Mouse (Mus musculus): ENCODE data around the gene Pbxip1. TPM values are rescaled to one million over a fixed set of nuclear protein-coding genes. Genes with fewer than 3 reads are reported as not detected.

Gene Pbxip1
- polyA plus RNA-seq (2015; fragmentation: Nextera tagmentation; extraction: Ambion mirVana): 18.1 and 20.4 TPM in 2 replicates

DNA sequence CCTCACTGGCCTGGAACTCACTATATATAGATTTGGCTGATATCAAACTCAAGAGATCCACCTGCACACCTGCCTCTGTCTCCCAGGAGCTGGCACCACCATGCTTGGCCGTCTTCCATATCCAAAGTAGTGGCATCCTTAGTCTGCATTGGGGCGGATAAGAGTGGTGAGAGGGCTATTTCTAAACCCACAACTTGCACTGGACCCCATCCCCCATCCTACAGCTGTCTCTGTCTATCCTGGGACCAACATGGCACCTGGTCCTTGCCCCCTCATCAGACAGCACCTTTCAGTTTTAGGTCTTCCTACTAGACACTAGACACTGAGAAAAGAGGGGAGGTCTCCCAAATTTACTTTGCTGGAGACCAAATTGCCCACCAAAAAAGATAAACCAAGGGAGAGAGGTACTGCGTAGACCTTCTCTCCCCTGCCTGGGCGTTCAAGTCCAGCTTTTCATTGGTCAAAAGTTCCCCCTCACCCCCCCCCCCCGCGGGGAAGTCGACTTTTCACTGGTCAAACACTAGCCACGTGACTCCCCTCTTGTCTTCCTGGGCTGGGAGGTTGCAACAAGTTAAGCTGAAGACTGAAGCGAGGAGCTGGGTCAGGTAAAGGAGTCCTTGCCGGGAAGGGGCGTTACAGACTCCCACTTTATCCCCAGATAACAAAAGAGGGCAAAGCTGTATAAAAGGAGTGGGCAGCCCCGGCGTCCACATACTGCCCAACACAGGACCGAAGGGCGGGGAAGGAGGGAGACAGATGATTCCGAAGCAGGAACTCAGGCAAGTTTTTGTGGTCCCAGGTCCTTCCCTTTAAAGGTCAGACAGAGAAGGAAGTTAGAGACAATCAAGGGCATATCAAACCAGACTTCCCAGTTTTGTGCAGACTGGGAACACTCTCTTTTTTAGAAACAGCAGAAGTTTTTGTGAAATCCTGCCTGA lies at the start of gene Pbxip1:
Gene Pbxip1 (plus strand): TSS at position 531 of the 938 bp plus-strand sequence.
- Histone ChIP-seq H3K4me3 (peak within 1 kb of the TSS; percentile 33), H3K27me3 (no peaks in the 10 kb centered on the region), H3K4me1 (replicated peaks) (peaks cover 27% of the 10 kb centered on the region), H3K36me3 (peaks cover 26% of the 10 kb centered on the region), H3K9me3 (no peaks in the 10 kb centered on the region), H3K27ac (replicated peaks) (peak within 1 kb of the TSS; percentile 46; the same call in 1 of the 2 replicates), H3K9ac (peak within 1 kb of the TSS; percentile 14; the same call in 1 of the 2 replicates), H3K4me2 (peak within 1 kb of the TSS; percentile 49)
- peak; percentile 68 for ATAC-seq (ENCODE audit: low FRiP score, low read depth)
- 5% methylated on average over 15 of the region's 16 CpGs for WGBS

DNA sequence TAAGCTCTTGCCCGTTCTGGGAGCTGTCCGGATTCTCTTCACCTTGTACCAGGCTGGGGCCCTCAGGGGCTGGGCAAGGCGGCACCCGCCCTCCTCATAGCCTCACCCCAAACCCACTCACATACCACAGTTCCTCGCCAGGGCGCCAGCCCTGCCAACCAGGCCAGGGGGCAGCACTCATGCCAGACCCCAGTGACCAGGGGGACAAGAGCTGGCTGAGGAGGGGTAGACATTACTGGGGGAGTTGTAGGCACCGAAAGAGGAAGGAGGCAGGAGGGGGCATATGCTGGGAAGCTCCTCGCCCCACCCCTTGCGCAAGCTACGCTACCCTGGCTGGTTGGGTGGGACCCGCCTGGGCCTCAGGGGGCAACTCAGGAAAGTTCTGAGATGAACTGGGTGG lies 48.9 kb upstream of the Pbxip1 start:
- no peak overlapping the region for H3K27ac ChIP-seq (replicated peaks)
- 0 out of 2 replicates have a peak, but pooled peaks cover 7% of the 10 kb centered on the region for H3K27me3 ChIP-seq
- 82% methylated on average over 11 of the region's 11 CpGs for WGBS
- no peak overlapping the region for H3K4me3 ChIP-seq
- H3K9me3 ChIP-seq: no peaks in the 10 kb centered on the region
- H3K9ac ChIP-seq: no peak overlapping the region
- H3K4me2 ChIP-seq: no peak overlapping the region
- peaks cover 25% of the 10 kb centered on the region for H3K4me1 ChIP-seq (replicated peaks)
- H3K36me3 ChIP-seq: no peaks in the 10 kb centered on the region
- ATAC-seq (ENCODE audit: low FRiP score, low read depth): no peak

DNA sequence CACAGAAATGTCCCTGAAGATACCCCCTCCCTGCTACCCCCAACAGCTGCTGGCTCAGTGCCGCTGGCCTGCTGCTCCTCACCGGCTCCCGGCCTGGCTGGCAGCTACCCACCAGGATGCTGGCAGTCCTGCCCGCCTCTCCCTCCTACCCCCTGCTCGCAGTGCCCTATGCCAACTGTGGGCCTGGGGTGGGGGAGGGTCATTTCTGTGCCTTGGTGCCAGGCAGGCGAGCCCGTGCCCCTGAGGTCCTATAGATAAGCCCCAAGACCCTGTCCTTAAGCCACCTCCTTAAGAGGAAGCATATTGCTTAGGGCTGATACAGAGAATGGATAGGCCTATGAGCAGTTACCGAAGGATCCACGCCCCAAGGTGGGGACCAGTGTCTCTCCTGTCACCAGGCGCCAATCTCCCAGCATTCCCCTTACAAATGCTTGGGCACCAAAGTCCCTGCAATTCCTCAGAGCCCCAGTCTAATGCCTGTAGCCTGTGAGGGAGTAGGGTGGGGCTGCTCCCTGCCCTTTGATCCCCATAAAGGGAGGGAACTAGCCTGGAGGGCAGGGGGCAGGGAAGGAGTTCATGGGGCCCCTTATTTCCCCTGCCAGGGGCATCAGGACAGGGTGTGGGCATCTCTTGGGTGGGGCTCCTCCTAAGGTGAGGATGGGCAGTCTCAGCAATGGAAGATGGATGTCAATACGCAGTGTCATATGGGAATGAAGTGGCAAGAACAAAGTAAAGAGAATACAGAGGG lies 48.2 kb upstream of the Pbxip1 start:
- Histone ChIP-seq H3K27ac (replicated peaks) (no peak overlapping the region), H3K4me3 (no peak overlapping the region), H3K9me3 (no peaks in the 10 kb centered on the region), H3K27me3 (0 out of 2 replicates have a peak, but pooled peaks cover 10% of the 10 kb centered on the region), H3K4me1 (replicated peaks) (peaks cover 30% of the 10 kb centered on the region), H3K9ac (no peak overlapping the region), H3K36me3 (no peaks in the 10 kb centered on the region), H3K4me2 (no peak overlapping the region)
- 53% methylated on average over 11 of the region's 11 CpGs for WGBS
- peak; percentile 15; the same call in 1 of the 2 replicates for ATAC-seq (ENCODE audit: low FRiP score, low read depth)

DNA sequence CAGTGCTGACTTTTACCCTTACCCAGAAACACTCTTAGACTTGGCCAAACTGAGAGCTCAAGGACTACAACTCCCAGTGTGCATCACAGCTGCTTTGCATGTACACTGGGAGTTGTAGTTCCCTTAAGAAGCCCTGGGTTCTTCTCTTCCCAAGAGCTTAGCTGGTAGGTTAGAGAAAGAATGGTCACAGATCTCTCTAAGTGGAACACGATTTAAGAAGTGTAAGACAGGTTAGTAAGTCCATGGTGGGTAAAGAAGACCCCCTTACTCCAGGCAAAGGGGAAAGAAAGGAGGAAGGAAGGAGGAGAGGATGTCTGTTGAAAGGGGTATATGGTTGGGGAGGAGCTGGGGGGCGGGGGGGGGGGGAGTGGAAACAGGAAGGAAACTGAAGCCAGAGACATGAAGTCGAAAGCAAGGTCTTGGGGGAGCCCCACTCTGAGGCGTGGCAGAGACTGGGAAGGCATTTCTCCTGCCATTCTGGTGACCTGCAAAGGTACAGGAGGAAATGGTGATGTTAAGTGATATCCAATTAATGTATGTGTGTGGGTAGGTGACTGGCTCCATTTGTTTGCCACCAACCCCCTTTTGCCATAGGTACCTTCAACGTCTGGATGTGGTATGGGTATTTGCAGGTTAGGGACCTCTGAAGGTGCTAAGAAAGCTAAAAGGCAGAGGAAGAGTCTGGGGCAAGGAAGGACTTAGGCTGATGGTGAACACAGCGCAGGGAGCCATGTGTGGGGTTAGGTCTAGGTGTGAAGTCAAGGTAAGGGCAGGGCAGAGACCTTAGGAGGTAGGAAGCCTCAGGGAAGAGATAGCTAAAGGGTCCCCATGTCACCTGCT lies 47.4 kb upstream of the Pbxip1 start:
- H3K27ac ChIP-seq (replicated peaks): no peak overlapping the region
- no peaks in the 10 kb centered on the region for H3K9me3 ChIP-seq
- H3K9ac ChIP-seq: no peak overlapping the region
- H3K4me1 ChIP-seq (replicated peaks): peaks cover 39% of the 10 kb centered on the region
- peaks cover 17% of the 10 kb centered on the region for H3K27me3 ChIP-seq
- H3K4me3 ChIP-seq: no peak overlapping the region
- no peak overlapping the region for H3K4me2 ChIP-seq
- 60% methylated on average over 6 of the region's 6 CpGs for WGBS
- ATAC-seq (ENCODE audit: low FRiP score, low read depth): no peak
- no peaks in the 10 kb centered on the region for H3K36me3 ChIP-seq

DNA sequence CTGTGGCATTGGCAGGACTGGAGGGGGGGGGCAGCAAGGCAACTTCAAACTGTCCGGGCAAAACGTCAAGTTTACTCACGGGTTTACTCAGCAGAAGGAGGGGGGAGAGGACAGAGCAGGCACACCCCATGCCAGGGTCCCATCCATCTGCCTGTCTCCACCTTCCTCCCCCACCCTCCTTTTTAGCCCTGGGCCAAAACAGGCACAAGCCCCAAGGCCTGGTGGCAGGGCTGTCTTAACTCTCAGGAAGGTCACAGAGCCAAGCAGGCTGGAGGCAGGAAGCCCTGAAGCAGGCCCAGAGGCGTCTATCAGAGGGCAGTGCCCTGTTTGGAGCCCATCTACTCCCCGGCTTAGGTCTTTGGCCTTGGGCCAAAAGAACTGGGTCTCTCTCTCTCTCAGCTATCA lies 46.4 kb upstream of the Pbxip1 start:
- 34% methylated on average over 5 of the region's 5 CpGs for WGBS

DNA sequence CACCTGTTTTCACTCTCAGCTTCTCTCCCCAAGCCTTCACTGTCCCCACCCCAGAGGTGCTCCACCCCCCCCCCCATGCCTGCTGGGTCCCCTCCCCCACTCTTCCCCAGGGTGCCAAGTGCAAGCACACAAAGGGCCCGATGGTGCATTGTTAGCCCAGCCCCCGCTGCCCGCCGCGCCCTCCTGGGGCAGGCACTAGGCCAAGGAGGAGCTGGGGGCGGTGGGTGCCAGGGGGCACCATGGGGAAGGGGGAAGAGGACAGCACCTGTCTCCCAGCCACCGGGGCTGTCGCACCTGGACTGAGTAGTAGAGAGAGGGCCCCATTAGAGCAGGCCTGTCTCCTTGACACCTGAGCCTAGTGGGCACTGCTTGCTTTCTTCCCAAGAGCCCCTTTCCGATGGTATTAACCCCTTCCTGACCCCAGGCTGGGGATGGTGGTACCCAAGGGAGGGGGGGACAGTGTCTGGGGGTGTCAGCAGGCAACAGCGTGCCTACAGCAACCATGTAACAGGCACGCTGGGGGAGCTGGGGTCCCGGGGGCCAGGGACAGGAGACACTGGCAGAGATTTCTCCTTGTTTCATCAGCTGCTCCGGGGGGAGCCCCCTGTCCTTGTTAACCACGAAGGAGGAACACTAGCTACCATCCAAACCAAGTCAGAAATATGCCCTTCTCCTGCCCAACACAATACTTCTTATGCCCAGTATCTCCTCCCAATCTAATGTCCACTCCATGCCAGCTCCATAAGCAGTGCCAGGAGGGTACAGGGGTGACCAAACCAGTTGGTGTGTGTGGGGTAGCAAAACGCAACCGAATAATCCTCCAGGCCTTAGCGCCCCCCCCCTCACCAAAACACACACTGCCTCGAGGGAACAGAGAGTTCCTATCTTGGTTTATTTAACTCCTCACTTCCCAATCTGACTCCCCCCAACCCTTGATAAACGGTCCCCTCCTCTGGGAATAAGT lies 45.5 kb upstream of the Pbxip1 start:
- WGBS: 10% methylated on average over 19 of the region's 19 CpGs
- H3K4me2 ChIP-seq: peak overlapping the region; percentile 99
- H3K9me3 ChIP-seq: no peaks in the 10 kb centered on the region
- H3K4me3 ChIP-seq: peak overlapping the region; percentile 51
- no peaks in the 10 kb centered on the region for H3K36me3 ChIP-seq
- H3K4me1 ChIP-seq (replicated peaks): peaks cover 57% of the 10 kb centered on the region
- H3K27me3 ChIP-seq: peaks cover 28% of the 10 kb centered on the region
- H3K9ac ChIP-seq: peak overlapping the region; percentile 56
- H3K27ac ChIP-seq (replicated peaks): no peak overlapping the region
- no peak for ATAC-seq (ENCODE audit: low FRiP score, low read depth)

More for the DNA sequence above, 46.4 kb upstream of the Pbxip1 start:
- Histone ChIP-seq H3K9me3 (no peaks in the 10 kb centered on the region), H3K27me3 (peaks cover 22% of the 10 kb centered on the region), H3K9ac (no peak overlapping the region), H3K4me3 (no peak overlapping the region), H3K27ac (replicated peaks) (no peak overlapping the region), H3K4me2 (no peak overlapping the region), H3K4me1 (replicated peaks) (peaks cover 49% of the 10 kb centered on the region), H3K36me3 (no peaks in the 10 kb centered on the region)
- no peak for ATAC-seq (ENCODE audit: low FRiP score, low read depth)

DNA sequence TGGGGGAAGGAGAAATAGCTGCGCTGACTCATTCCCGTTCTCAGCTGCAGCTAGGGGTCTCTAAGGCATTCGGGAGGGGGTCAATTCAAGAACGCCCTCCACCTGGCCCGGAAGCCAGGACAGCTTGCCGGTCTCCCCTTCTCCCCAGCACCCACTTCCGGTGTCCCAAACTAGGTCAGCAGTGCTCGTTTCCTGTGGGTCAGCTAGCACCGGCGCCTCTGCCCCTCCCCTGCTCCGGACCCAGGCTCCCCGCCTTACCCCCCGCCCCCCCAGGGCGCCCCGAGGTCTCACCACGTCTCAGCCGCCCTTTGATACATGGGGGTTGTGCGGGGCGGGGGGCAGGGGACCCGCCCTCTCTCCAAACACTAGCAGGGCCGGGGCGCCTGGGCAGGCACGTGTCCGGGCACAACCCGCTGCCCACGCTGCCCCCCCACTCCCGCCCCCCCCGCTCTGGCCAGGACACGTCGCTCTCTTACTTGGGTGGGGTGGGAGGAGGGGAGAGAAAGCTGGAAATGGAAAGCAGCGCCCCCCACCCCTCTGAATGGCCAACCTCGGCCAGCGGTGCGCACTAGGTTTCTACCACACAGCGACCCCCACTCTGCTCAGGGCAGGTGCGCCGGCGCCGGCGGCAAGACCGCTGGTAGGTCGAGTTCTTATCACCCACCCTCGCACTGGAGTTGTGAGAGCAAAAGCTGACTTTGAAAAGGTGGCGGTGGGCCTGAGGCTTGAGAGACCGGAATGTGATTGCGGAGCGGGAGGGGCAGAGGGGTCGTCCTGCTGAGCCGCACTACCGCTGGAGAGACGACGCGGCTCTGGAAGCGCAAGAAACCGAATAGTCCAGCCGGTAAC lies 44.6 kb upstream of the Pbxip1 start:
- H3K27ac ChIP-seq (replicated peaks): 0 out of 2 replicates have a peak overlapping the region, but pooled peaks have one; percentile 23
- H3K4me2 ChIP-seq: peak overlapping the region; percentile 99
- peak overlapping the region; percentile 51 for H3K4me3 ChIP-seq
- H3K4me1 ChIP-seq (replicated peaks): peaks cover 64% of the 10 kb centered on the region
- peak overlapping the region; percentile 56 for H3K9ac ChIP-seq
- no peak for ATAC-seq (ENCODE audit: low FRiP score, low read depth)
- H3K36me3 ChIP-seq: no peaks in the 10 kb centered on the region
- no peaks in the 10 kb centered on the region for H3K9me3 ChIP-seq
- under 1% methylated on average over 52 of the region's 56 CpGs for WGBS
- peaks cover 32% of the 10 kb centered on the region for H3K27me3 ChIP-seq

DNA sequence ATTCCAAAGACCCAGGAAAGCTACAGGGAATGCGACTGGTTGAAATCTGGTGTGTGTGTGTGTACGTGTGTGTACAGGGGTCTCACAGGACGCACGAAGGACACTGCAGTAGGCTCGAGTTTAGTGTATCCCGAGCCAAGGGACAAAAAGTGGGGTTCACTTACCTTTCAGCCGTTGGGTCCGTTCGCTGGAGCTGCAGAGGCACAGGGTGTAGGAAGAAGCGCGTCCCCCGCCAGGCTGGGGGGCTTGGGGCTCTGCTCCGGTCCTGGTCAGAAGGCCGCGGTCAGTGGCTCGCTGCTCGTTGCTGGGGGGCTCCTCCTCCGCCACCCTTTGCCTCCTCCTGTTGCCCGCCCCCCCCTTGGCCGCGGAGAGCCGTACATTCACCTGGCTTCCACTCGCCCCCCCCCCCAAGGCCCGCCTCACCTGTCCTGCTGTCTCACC lies 43.6 kb upstream of the Pbxip1 start:
- 2% methylated on average over 18 of the region's 24 CpGs for whole genome bisulfite sequencing
- Histone ChIP-seq H3K4me2 (peak overlapping the region; percentile 99), H3K9ac (peak overlapping the region; percentile 56; the same call in 1 of the 2 replicates), H3K4me3 (peak overlapping the region; percentile 51), H3K4me1 (replicated peaks) (peaks cover 64% of the 10 kb centered on the region), H3K27ac (replicated peaks) (no peak overlapping the region), H3K9me3 (no peaks in the 10 kb centered on the region), H3K27me3 (peaks cover 33% of the 10 kb centered on the region), H3K36me3 (no peaks in the 10 kb centered on the region)
- no peak for ATAC-seq (ENCODE audit: low FRiP score, low read depth)

DNA sequence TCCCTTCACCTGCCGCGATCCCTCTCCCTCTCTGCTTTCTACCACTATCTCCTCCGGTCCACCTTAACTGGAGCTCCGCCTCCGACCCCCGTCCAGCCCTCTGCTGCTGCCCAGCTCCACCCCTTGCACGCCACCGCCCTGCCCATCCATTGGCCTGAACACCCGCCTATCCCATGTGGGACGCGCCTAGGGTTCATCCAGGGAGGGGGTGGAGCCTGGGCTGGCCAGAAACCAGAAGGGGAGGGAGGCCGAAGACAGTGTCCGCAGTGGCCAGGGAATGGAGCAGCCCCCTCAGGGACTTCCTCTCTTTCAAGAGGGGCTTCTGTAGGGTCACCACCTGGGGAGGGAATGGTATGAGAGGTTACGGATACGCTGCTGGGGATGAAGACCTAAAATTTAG lies 42.9 kb upstream of the Pbxip1 start:
- Histone ChIP-seq H3K9me3 (no peaks in the 10 kb centered on the region), H3K4me3 (peak overlapping the region; percentile 51), H3K4me1 (replicated peaks) (peaks cover 62% of the 10 kb centered on the region), H3K36me3 (no peaks in the 10 kb centered on the region), H3K4me2 (peak overlapping the region; percentile 99), H3K27me3 (peaks cover 33% of the 10 kb centered on the region), H3K27ac (replicated peaks) (peak overlapping the region; percentile 73), H3K9ac (peak overlapping the region; percentile 44)
- 0% methylated on average over 15 of the region's 15 CpGs for WGBS
- peak; percentile 91 for ATAC-seq (ENCODE audit: low FRiP score, low read depth)

Measured in hindbrain, embryonic 15.5 days (tissue).